Mouse (Mus musculus): ENCODE data around the gene Mrap.

DNA sequence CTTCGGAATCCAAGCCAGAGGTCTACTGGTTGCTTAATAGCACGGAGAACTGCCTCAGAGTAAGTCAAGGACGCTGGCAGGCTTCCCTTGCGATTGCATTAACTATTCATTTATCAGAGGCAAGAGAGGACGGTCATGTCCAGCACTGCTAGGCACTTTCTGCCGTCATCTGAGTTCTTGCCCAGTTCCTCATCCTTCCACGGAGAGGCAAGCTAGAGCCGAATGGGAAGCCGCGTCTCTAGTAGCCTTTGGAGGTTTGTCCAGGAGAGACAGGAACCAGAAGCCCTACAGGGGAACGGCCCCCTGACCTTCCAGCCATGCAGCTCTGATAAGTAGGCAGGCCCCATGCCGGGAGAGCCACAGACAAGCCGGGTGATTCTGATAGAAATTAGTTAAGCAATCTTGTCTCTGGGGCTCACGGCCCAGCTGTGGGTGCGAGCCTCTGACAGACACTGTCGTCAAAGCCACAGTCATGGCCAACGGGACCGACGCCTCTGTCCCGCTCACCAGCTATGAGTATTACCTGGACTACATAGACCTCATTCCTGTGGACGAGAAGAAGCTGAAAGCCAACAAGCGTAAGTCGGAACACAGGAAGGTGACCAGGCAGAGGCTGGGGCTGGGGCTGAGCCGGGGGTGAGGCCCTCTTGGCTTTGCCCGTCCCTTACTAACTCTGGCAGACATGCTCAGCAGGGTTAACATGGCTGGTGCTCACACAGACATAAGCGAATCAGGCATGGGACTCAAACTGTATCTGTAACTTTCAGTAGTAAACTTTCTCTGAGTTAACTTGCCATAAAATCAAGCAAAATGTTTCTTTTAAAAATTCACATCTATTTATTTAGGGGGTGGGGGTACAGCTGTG is at the start of gene Mrap:
- no peak for TF ChIP-seq MAFK (IDR thresholded peaks at IDR 0.05; ENCODE audit: insufficient read depth, low read depth, low read length)
- TF ChIP-seq HCFC1 (IDR thresholded peaks at IDR 0.05; ENCODE audit: borderline replicate concordance, insufficient read depth, low read length) = no peak
- TF ChIP-seq ZC3H11A (IDR thresholded peaks at IDR 0.05; ENCODE audit: borderline replicate concordance, low read depth, low read length) = no peak
- TF ChIP-seq ZNF384 (IDR thresholded peaks at IDR 0.05; ENCODE audit: low read depth, low read length) = no peak
